Mouse (Mus musculus): Measurements from ENCODE around the gene Atp6v1e1.
"Not testable (repeated sequence)": the region's sequence is repeated elsewhere in the genome, so short reads cannot be mapped to it uniquely, and the experiment has no call there.

Gene Atp6v1e1

GRCm38 (mm10) chr6:120820941-120821340, 1.7 kb downstream of the Atp6v1e1 start:
- no peak for DNase-seq (ENCODE audit: extremely low spot score, low read depth, low spot score)

- DNase-seq (ENCODE audit: extremely low spot score, low read depth, low spot score): no peak
Measured at GRCm38 (mm10) chr6:120820144-120820543, 2.4 kb downstream of the Atp6v1e1 start.

GRCm38 (mm10) chr6:120819294-120819693, 3.3 kb downstream of the Atp6v1e1 start:
- no peak for DNase-seq (ENCODE audit: extremely low spot score, low read depth, low spot score)

GRCm38 (mm10) chr6:120811999-120812398, 10.6 kb downstream of the Atp6v1e1 start:
- not testable (repeated sequence) for DNase-seq (ENCODE audit: extremely low spot score, low read depth, low spot score)

- no peak for DNase-seq (ENCODE audit: extremely low spot score, low read depth, low spot score)
Measured at GRCm38 (mm10) chr6:120807738-120808081, 14.9 kb downstream of the Atp6v1e1 start.

- DNase-seq (ENCODE audit: extremely low spot score, low read depth, low spot score): no peak
Measured at GRCm38 (mm10) chr6:120806999-120807737, 15.4 kb downstream of the Atp6v1e1 start.

- DNase-seq (ENCODE audit: extremely low spot score, low read depth, low spot score): no peak
Measured at GRCm38 (mm10) chr6:120799581-120800041, 23.0 kb downstream of the Atp6v1e1 start.

GRCm38 (mm10) chr6:120798905-120799304, 23.7 kb downstream of the Atp6v1e1 start:
- DNase-seq (ENCODE audit: extremely low spot score, low read depth, low spot score): no peak

- no peak for DNase-seq (ENCODE audit: extremely low spot score, low read depth, low spot score)
Measured at GRCm38 (mm10) chr6:120798019-120798418, 24.6 kb downstream of the Atp6v1e1 start.

GRCm38 (mm10) chr6:120796111-120796510, 26.5 kb downstream of the Atp6v1e1 start:
- DNase-seq (ENCODE audit: extremely low spot score, low read depth, low spot score): no peak

- no peak for DNase-seq (ENCODE audit: extremely low spot score, low read depth, low spot score)
Measured at GRCm38 (mm10) chr6:120795422-120796086, 27.0 kb downstream of the Atp6v1e1 start.

GRCm38 (mm10) chr6:120792947-120793346, 29.6 kb downstream of the Atp6v1e1 start:
- no peak for DNase-seq (ENCODE audit: extremely low spot score, low read depth, low spot score)

GRCm38 (mm10) chr6:120790717-120791116, 31.9 kb downstream of the Atp6v1e1 start:
- no peak for DNase-seq (ENCODE audit: extremely low spot score, low read depth, low spot score)

GRCm38 (mm10) chr6:120790153-120790552, 32.4 kb downstream of the Atp6v1e1 start:
- DNase-seq (ENCODE audit: extremely low spot score, low read depth, low spot score): no peak

GRCm38 (mm10) chr6:120788904-120789303, 33.7 kb downstream of the Atp6v1e1 start:
- no peak for DNase-seq (ENCODE audit: extremely low spot score, low read depth, low spot score)

- no peak for DNase-seq (ENCODE audit: extremely low spot score, low read depth, low spot score)
Measured at GRCm38 (mm10) chr6:120788068-120788607, 34.5 kb downstream of the Atp6v1e1 start.

GRCm38 (mm10) chr6:120784351-120784750, 38.2 kb downstream of the Atp6v1e1 start:
- no peak for DNase-seq (ENCODE audit: extremely low spot score, low read depth, low spot score)

- no peak for DNase-seq (ENCODE audit: extremely low spot score, low read depth, low spot score)
Measured at GRCm38 (mm10) chr6:120782948-120783347, 39.6 kb downstream of the Atp6v1e1 start.

GRCm38 (mm10) chr6:120778226-120778625, 44.4 kb downstream of the Atp6v1e1 start:
- no peak for DNase-seq (ENCODE audit: extremely low spot score, low read depth, low spot score)

- DNase-seq (ENCODE audit: extremely low spot score, low read depth, low spot score): no peak
Measured at GRCm38 (mm10) chr6:120777533-120777932, 45.1 kb downstream of the Atp6v1e1 start.

GRCm38 (mm10) chr6:120776286-120776685, 46.3 kb downstream of the Atp6v1e1 start:
- no peak for DNase-seq (ENCODE audit: extremely low spot score, low read depth, low spot score)

GRCm38 (mm10) chr6:120773763-120774162, 48.8 kb downstream of the Atp6v1e1 start:
- no peak for DNase-seq (ENCODE audit: extremely low spot score, low read depth, low spot score)
